Mouse (Mus musculus) adrenal gland, postnatal 25 days (tissue): Measurements from ENCODE around the gene Slc45a3. TPM values are rescaled to one million over a fixed set of nuclear protein-coding genes. Genes with fewer than 3 reads are reported as not detected.

Experiments used
- DNase-seq: peaks from one replicate; pipeline ENCODE4 v3.0.0; 2021; ENCODE audit warnings: mixed read lengths
- long read RNA-seq: library from polyadenylated mRNA; stranded (forward); transcript quantifications from one replicate; pipeline ENCODE4 v2.0.0, GENCODE M21; 2021
- total RNA-seq: library from RNA; stranded (reverse); gene quantifications from 2 replicates; pipeline ENCODE4 v1.2.3, GENCODE M21; 2021

Gene Slc45a3
- total RNA-seq: 12.6 and 15.5 TPM in 2 replicates
- long read RNA-seq, transcript Slc45a3-202 (5 exons, 3,212 nt): minor isoform, 7 of 38 reads
- long read RNA-seq, transcript Slc45a3-201 (5 exons, 3,340 nt): major isoform, 9 of 38 reads
- long read RNA-seq, partial matches to known transcripts: 13 of 38 reads
- long read RNA-seq, other reads (novel, unspliced or antisense): 9 of 38 reads

- peak; percentile 84 for DNase-seq
Observed at GRCm38 (mm10) chr1:131962606-131963084, at the start of gene Slc45a3. Gene Slc45a3, plus strand, starts transcription at chr1:131962967.

- DNase-seq: no peak
Observed at GRCm38 (mm10) chr1:131917634-131918033, 45.1 kb upstream of the Slc45a3 start.

- no peak for DNase-seq
Observed at GRCm38 (mm10) chr1:131919052-131919451, 43.7 kb upstream of the Slc45a3 start.

GRCm38 (mm10) chr1:131922100-131922499 is 40.7 kb upstream of the Slc45a3 start:
- no peak for DNase-seq

GRCm38 (mm10) chr1:131933471-131933870 is 29.3 kb upstream of the Slc45a3 start:
- DNase-seq: no peak

GRCm38 (mm10) chr1:131937659-131938305 is 25.0 kb upstream of the Slc45a3 start:
- peak; percentile 68 for DNase-seq

- DNase-seq: no peak
Observed at GRCm38 (mm10) chr1:131938811-131939210, 24.0 kb upstream of the Slc45a3 start.

GRCm38 (mm10) chr1:131940711-131941244 is 22.0 kb upstream of the Slc45a3 start:
- no peak for DNase-seq

- DNase-seq: no peak
Observed at GRCm38 (mm10) chr1:131941501-131941900, 21.3 kb upstream of the Slc45a3 start.

GRCm38 (mm10) chr1:131942621-131943590 is 19.9 kb upstream of the Slc45a3 start:
- no peak for DNase-seq

- no peak for DNase-seq
Observed at GRCm38 (mm10) chr1:131945674-131946440, 16.9 kb upstream of the Slc45a3 start.

- no peak for DNase-seq
Observed at GRCm38 (mm10) chr1:131946462-131947215, 16.1 kb upstream of the Slc45a3 start.

GRCm38 (mm10) chr1:131947997-131948525 is 14.7 kb upstream of the Slc45a3 start:
- DNase-seq: no peak

GRCm38 (mm10) chr1:131954242-131954865 is 8.4 kb upstream of the Slc45a3 start:
- DNase-seq: no peak

- no peak for DNase-seq
Observed at GRCm38 (mm10) chr1:131955131-131955757, 7.5 kb upstream of the Slc45a3 start.

- no peak for DNase-seq
Observed at GRCm38 (mm10) chr1:131957416-131957815, 5.4 kb upstream of the Slc45a3 start.

- no peak for DNase-seq
Observed at GRCm38 (mm10) chr1:131961004-131961403, 1.8 kb upstream of the Slc45a3 start.

- peak; percentile 72 for DNase-seq
Observed at GRCm38 (mm10) chr1:131963085-131963951, 551 bp downstream of the Slc45a3 start.

- no peak for DNase-seq
Observed at GRCm38 (mm10) chr1:131964100-131964499, 1.3 kb downstream of the Slc45a3 start.
